Mouse (Mus musculus) cortical plate, adult 2 months (tissue): ENCODE results near the gene Mast4.
"Not testable (repeated sequence)": the region's sequence is repeated elsewhere in the genome, so short reads cannot be mapped to it uniquely, and the experiment has no call there.

Source experiments
- CTCF ChIP-seq: fragments of 200-500 bp; IDR thresholded peaks from 2 replicates; pipeline ENCODE4 v1.5.1; 2011; ENCODE audit warnings: mild to moderate bottlenecking, control low read depth, low read length; ENCODE audit not compliant: insufficient read depth; ENCODE audit errors: extremely low read depth
- POLR2A ChIP-seq: fragments of 200-500 bp; IDR thresholded peaks from 2 replicates; pipeline ENCODE4 v1.6.1; 2011; ENCODE audit warnings: mild to moderate bottlenecking, low read length, control low read depth; ENCODE audit not compliant: insufficient read depth; ENCODE audit errors: extremely low read depth

DNA sequence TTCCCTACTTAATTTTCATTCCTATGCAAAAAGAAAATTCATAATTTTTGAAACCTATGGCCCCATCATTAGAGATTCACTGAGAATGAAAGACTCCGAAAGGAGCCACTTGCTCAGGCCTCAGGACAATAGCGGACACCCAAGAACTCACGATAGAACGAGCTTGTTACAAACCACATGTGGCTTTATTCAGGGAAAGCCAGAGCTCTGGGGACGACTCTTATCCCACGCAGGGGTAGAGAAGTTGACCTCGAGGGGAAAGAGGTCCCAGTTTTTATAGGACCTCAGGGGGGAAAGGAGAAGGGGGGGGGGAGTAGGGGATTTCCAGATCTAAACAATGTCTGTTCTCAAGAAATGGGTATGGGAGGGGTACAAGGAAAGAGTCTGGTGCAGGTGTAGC, 605.3 kb downstream of the Mast4 start:
- TF ChIP-seq CTCF, POLR2A: not testable (repeated sequence)
